Mouse (Mus musculus) frontal cortex, adult (tissue): Measurements from ENCODE around the gene Col10a1.
"Not testable (repeated sequence)": the region's sequence is repeated elsewhere in the genome, so short reads cannot be mapped to it uniquely, and the experiment has no call there.

Source experiments
- ATAC-seq: cut with Nextera tagmentation; 2 replicates; pipeline ENCODE4 v1.9.2; 2017; ENCODE audit warnings: mild to moderate bottlenecking, moderate library complexity, mixed read lengths; ENCODE audit not compliant: low TSS enrichment

Col10a1 gene

GRCm38 (mm10) chr10:34389681-34390080, at the start of gene Col10a1:
Gene Col10a1 (plus strand): TSS chr10:34389981.
- no peak for ATAC-seq

- no peak for ATAC-seq
Observed at GRCm38 (mm10) chr10:34341014-34341413, 48.8 kb upstream of the Col10a1 start.

- no peak for ATAC-seq
Observed at GRCm38 (mm10) chr10:34341886-34342285, 47.9 kb upstream of the Col10a1 start.

GRCm38 (mm10) chr10:34352166-34352565, 37.6 kb upstream of the Col10a1 start:
- ATAC-seq = no peak

GRCm38 (mm10) chr10:34358263-34358662, 31.5 kb upstream of the Col10a1 start:
- ATAC-seq = no peak

GRCm38 (mm10) chr10:34363756-34364155, 26.0 kb upstream of the Col10a1 start:
- no peak for ATAC-seq

GRCm38 (mm10) chr10:34368138-34368537, 21.6 kb upstream of the Col10a1 start:
- ATAC-seq = peak; percentile 98

GRCm38 (mm10) chr10:34373332-34373731, 16.4 kb upstream of the Col10a1 start:
- no peak for ATAC-seq

GRCm38 (mm10) chr10:34385636-34386035, 4.1 kb upstream of the Col10a1 start:
- no peak for ATAC-seq

- ATAC-seq = no peak
Observed at GRCm38 (mm10) chr10:34396959-34397358, 7.2 kb downstream of the Col10a1 start.

- ATAC-seq = no peak
Observed at GRCm38 (mm10) chr10:34399267-34399666, 9.5 kb downstream of the Col10a1 start.

- ATAC-seq = peak; percentile 96
Observed at GRCm38 (mm10) chr10:34418204-34418756, 28.5 kb downstream of the Col10a1 start, which contains the start of gene Nt5dc1. Gene Nt5dc1 (minus strand): TSS chr10:34418552.

GRCm38 (mm10) chr10:34418794-34419193, 29.0 kb downstream of the Col10a1 start:
- ATAC-seq = not testable (repeated sequence)

GRCm38 (mm10) chr10:34431783-34432182, 42.0 kb downstream of the Col10a1 start:
- ATAC-seq = peak; percentile 67; the same call in 1 of the 2 replicates

GRCm38 (mm10) chr10:34434191-34434590, 44.4 kb downstream of the Col10a1 start:
- ATAC-seq = not testable (repeated sequence)
